Mouse (Mus musculus) CD4-positive, CD25-positive, alpha-beta regulatory T cell, adult 9 weeks (primary cell): Measurements from ENCODE around the gene Gpr35. TPM values are rescaled to one million over a fixed set of nuclear protein-coding genes. Genes with fewer than 3 reads are reported as not detected.

Experiments
- polyA plus RNA-seq: library from polyadenylated mRNA; unstranded; fragments of 100-300 nt; shearing (Covaris generic); gene quantifications from one replicate; pipeline ENCODE4 v1.2.1, GENCODE M21; 2017

Gene Gpr35
- polyA plus RNA-seq: 2.4 TPM

DNA sequence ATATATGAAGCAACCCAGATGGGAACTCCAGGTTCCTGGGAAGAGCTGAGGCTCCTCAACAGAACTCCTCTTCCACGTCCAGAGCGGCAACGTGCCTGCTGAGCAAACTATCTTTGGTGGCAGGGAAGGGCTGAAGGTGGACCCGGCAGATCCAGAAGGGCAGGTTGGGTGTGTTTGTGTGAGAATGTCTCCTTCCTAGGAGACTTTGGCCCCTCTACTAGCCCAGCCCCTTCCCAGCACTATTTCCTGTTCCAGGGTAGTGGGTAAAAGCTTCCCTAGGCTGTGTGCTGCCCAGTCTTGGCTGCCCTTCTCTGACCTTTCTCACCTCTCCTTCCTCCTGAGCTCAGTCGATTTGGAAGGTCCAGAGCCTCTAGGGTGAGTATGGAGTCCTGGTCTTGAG lies at the start of gene Gpr35:
Gene Gpr35 (plus strand): TSS at position 259 of the 400 bp plus-strand sequence.

DNA sequence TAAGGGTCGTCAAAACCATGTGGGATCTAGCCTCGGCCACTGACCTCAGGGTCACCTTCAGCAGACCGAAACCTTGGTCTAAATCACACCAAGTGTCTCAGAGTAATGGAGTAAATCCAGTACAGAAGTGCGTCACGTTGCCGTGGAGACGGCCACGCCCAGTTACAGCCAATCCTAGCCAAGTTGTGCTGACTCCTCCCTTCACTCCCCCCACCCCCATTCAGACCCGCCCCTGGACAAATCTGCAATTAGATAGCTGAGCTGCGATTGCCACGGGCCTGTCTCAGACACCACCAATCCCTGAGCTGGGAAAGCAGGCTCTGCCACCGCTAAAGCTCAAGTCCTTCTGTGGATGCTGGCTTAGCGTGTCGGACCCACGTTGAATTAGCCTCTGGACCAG lies 47.9 kb upstream of the Gpr35 start, which contains the start of gene Ankmy1:
Gene Ankmy1 (minus strand): TSS at position 121 of the 400 bp plus-strand sequence.

GRCm38 (mm10) chr1:92906779-92907631 lies 43.7 kb upstream of the Gpr35 start, which contains the start of gene Dusp28:
TSS of gene Dusp28 (plus strand) at chr1:92906981.

GRCm38 (mm10) chr1:92910239-92910885 lies 40.3 kb upstream of the Gpr35 start, which contains the start of gene Rnpepl1:
TSS of gene Rnpepl1 (plus strand) at chr1:92910783.

DNA sequence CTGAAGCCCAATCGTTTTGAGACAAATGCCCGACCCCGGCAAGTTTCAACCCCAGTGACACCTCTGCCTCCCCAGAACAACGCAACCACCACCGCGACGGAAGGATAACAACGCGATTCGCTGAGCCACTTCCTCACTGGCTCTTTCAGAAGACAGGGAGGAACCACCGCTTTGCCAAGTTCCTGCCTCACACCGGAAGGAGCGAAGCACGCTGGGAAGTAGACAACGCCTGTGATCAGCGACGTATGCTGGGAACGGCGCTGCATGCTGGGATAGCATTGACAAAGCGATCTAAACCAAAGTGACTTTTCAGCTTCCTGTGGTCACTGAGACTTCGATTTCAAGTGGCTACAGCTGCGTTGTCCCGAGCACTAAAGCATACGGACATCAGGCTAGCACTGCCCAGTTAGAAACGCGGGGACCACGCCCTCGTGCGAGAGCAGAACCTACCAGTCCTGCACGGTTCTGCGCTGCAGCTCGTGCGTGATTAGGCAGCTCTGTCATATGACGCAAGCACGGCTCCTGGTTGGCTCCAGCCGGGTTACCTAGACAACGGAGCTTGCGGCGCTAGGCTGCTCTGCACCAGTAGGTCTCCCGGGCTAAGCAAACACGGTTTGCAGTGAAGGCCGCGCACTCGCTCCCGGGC lies 16.4 kb upstream of the Gpr35 start, which contains the start of gene Capn10:
Gene Capn10 (plus strand): TSS at position 195 of the 646 bp plus-strand sequence.

DNA sequence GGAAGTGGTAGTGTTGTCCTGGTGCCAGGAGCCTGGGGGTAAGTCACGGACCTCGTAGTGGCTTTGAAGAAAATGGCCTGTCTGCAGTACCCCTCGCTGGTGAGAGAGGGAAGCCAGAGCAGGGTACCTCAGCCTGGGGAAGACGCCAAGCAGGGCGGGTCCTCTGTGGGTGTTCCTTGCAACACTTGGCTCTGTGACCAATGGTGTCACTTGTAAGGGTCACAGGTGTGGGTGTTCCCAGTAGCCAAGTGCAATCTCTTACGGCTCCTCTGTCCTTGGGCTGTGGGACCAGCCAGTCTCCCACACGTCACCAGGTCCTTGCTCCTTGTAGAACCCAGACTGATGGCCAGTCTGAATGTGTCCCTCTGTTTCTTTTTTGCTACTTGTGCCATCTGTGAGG lies 55.4 kb downstream of the Gpr35 start, which contains the start of gene Aqp12:
Gene Aqp12 (plus strand): TSS at position 274 of the 400 bp plus-strand sequence.

Other genes with a start within 250 kb of the Gpr35 start
- gene Gpc1, start 119.2 kb upstream of the Gpr35 start, polyA plus RNA-seq: 0.68 TPM
- 1.6 TPM for gene Ankmy1, start 48.0 kb upstream of the Gpr35 start, polyA plus RNA-seq
- 3.5 TPM for gene Dusp28, start 43.9 kb upstream of the Gpr35 start, polyA plus RNA-seq
- 14.2 TPM for gene Rnpepl1, start 40.1 kb upstream of the Gpr35 start, polyA plus RNA-seq
- gene Capn10, start 16.5 kb upstream of the Gpr35 start, polyA plus RNA-seq: 8.4 TPM
- not detected for gene Aqp12, start 55.5 kb downstream of the Gpr35 start, polyA plus RNA-seq
- gene Kif1a, start 151.1 kb downstream of the Gpr35 start, polyA plus RNA-seq: not detected
- not detected for gene Agxt, start 184.4 kb downstream of the Gpr35 start, polyA plus RNA-seq
- gene 2310007B03Rik, start 210.1 kb downstream of the Gpr35 start, polyA plus RNA-seq: not detected
- gene Crocc2, start 217.9 kb downstream of the Gpr35 start, polyA plus RNA-seq: not detected